Mouse (Mus musculus) bone marrow macrophage, adult 2 months (primary cell): ENCODE measurements around the gene Slc36a4. TPM values are rescaled to one million over a fixed set of nuclear protein-coding genes. Genes with fewer than 3 reads are reported as not detected.

Source experiments
- H3K27ac ChIP-seq: 2 replicates; pipeline ENCODE4 v1.5.1; 2012; ENCODE audit warnings: low read depth, low read length; ENCODE audit not compliant: insufficient read depth
- H3K4me1 ChIP-seq: 2 replicates; pipeline ENCODE4 v1.6.1; 2012; ENCODE audit warnings: low read length; ENCODE audit not compliant: control insufficient read depth, insufficient read depth
- H3K4me3 ChIP-seq: 2 replicates; pipeline ENCODE4 v1.5.1; 2012; ENCODE audit warnings: mild to moderate bottlenecking, low read length, moderate library complexity; ENCODE audit not compliant: insufficient read depth
- CTCF ChIP-seq: IDR thresholded peaks from 2 replicates; pipeline ENCODE4 v1.5.1; 2012; ENCODE audit warnings: low read depth, mild to moderate bottlenecking, low read length, moderate library complexity
- POLR2A ChIP-seq: IDR thresholded peaks from 2 replicates; pipeline ENCODE4 v1.6.1; 2012; ENCODE audit warnings: mild to moderate bottlenecking, low read depth, low read length, borderline replicate concordance
- polyA plus RNA-seq: library from polyadenylated mRNA; stranded (reverse); fragments of >200 nt; gene quantifications from 2 replicates; pipeline ENCODE4 v1.2.4, GENCODE M21; 2012; ENCODE audit not compliant: missing spikeins, insufficient read depth, insufficient read length

The Slc36a4 gene
- polyA plus RNA-seq, 1 experiment: 19.0 TPM

DNA sequence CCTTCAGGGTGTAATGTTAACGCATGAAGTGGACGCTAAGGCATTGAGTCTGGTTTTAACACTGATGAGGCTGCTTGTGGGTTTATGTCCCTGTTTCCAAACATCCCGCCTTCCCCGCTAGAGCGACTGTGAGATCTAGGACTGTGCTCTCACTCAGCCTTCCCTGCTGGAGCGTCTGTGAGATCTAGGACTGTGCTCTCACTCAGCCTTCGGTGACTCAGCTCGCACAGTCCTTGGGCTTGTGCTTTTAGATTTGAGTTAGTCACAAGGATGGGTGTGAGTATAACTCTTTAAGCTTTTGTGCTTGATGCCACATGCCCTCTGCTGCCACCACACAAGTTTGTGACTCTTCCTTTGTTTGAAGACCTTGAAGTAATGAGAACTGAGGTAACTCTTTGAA is 17.6 kb downstream of the Slc36a4 start:
- Histone ChIP-seq H3K4me3 (no peak overlapping the region), H3K4me1 (no peaks in the 10 kb centered on the region), H3K27ac (no peak overlapping the region)
- TF ChIP-seq CTCF: no peak
- TF ChIP-seq POLR2A: no peak

DNA sequence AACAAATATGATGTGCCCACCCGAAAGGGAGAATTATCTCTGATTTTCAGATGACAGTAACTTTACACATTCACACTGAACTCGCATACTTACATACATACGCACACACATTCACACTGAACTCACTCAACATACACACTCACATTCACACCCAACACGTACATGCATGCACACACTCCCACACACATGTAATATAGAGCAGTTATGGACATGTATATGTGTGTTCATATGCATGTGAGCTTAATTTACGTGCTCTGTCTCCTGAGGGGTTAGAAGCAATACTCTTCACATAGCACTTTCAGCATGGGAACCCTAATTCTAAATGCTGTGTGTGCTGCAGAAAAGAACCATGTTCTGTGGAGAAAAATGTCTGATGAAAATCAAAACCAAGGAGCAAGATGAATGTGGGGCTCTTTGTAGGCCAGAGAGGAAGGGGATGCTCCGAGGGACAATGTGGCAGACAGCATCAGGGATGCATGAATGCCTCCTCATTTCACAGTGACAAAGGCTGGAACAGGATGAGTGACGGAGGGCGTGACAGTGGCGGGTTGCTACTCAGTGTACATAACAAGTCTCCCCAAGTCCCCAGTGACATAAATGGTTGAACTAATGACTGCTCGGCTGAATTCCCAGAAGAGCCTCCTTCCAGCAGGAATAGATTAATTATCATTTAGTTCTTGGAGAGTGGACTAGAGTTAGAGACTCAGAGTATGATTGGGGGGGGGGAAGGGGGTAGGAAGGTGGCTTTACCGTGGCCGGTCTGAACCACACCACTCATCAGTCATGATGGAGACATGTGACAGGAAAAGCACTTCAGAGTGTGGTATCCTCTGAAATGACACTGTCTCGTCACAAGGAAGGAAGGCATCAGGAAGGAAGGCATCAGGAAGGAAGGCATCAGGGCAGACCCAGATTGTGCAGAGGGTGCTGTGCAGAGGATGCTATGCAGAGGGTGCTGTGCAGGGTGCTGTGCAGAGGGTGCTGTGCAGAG is 22.5 kb downstream of the Slc36a4 start:
- Histone ChIP-seq H3K4me3 (no peak overlapping the region), H3K4me1 (no peaks in the 10 kb centered on the region), H3K27ac (no peak overlapping the region)
- TF ChIP-seq POLR2A (no peak), CTCF (no peak)

DNA sequence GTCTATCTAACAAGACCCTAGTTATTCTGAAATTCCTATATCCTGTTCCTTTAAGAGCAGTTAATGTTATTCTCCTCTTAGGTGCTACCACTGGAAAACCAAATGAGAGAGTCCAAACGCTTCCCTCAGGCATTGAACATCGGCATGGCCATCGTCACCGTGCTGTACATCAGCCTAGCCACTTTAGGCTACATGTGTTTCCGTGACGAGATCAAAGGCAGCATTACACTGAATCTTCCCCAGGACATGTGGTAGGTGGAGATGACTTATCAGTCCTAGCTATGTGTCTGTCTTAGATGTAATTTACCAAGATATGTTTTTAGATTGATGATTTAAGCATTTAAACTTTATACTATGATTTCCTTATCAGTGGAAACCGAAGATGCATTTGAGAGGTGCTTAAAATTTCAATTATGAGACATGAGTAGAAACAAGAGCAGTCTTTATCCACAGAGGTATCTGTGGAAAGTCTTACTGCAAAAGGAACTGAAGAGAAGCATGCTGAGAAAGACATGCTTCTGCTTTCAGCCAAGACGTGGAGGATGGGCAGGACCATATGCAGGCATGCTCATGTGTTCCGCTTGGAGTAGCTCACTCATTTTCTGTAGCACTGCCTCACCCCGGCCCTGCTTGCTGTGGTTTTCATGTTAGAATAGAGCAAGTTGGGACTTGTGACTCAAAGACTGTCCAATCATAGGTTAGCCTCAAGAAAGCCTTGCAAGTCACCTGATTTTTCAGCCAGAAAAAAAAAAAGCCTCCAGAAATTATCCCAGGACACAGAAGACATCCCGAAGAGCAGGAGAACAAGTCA is 24.7 kb downstream of the Slc36a4 start:
- Histone ChIP-seq H3K27ac (no peak overlapping the region), H3K4me3 (no peak overlapping the region), H3K4me1 (no peaks in the 10 kb centered on the region)
- TF ChIP-seq CTCF (no peak), POLR2A (no peak)

DNA sequence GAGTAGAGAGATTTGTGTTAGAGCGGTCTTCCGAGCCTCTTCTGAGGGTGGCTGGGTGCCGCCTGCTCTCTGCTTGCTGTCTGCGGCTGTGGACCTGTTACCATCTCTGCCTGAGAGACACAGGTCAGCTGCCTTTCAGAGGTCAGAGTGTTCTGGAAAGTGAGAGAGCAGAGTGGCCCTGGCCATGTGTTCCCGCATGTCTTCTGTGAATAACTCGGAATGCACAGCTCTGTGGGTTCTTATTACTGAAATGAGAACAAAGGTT is 25.3 kb downstream of the Slc36a4 start:
- no peaks in the 10 kb centered on the region for H3K4me1 ChIP-seq
- no peak for TF ChIP-seq POLR2A
- TF ChIP-seq CTCF: no peak

DNA sequence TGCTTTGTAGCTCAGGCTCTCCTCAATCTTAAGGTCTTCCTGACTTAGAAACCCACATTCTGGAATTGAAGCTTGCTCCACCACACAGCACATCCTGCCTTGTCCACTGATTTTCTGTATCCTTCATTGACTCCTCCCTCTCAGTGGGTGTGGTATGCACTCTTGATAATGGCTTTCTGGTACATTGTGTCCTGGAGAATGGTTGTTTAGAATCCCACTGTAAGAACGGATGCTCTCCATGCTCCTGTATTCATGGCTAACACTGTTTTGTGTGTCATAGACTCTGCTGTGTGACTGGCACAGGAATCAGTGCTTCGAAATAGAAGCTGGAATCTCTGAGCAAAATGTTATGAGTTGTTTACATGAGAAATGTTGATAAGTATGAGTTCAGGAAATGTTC is 28.0 kb downstream of the Slc36a4 start:
- Histone ChIP-seq H3K4me1 (no peaks in the 10 kb centered on the region), H3K4me3 (no peak overlapping the region), H3K27ac (no peak overlapping the region)
- TF ChIP-seq CTCF (no peak), POLR2A (no peak)

More for the DNA sequence above, 25.3 kb downstream of the Slc36a4 start:
- no peak overlapping the region for H3K27ac ChIP-seq
- H3K4me3 ChIP-seq: no peak overlapping the region

DNA sequence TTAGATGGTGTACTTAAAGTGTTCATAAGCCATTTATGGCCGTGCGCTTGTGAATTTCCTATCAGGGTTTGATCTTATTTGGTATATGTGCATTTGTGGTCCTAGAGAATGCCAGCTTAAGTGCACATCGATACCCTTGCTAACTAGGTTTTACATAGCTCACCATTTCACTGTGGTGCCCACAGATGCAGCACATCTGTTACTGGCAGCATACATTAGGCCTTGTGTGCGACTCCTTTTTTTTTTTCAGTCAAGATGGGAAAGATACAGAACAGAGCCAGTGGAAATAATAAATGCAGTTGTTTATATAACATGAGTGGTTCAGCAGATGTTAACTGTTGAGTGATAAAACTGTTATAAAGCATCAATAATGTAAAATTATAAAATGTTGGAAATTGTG is 31.9 kb downstream of the Slc36a4 start:
- Histone ChIP-seq H3K27ac (no peak overlapping the region), H3K4me3 (no peak overlapping the region), H3K4me1 (no peaks in the 10 kb centered on the region)
- TF ChIP-seq CTCF (no peak), POLR2A (no peak)

DNA sequence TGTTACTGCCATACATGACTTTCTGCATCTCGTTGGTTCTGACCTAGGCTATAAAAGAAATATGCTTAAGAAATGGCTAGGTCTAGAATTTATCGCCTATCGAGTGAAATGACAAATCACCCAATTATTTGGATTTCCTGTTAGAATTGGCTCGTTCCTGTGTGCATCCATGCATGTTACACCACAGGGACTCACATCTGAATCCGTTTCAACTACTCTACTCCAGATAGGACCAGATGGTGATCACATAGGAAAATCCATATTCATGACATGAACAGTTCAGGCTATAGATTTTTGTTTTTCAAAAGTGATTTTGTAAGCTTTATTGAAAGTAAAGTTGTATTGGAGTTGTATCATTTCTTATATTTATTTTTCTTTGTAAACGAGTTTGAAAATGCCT is 32.4 kb downstream of the Slc36a4 start:
- Histone ChIP-seq H3K4me1 (no peaks in the 10 kb centered on the region), H3K4me3 (no peak overlapping the region), H3K27ac (no peak overlapping the region)
- TF ChIP-seq POLR2A: no peak
- TF ChIP-seq CTCF: no peak

DNA sequence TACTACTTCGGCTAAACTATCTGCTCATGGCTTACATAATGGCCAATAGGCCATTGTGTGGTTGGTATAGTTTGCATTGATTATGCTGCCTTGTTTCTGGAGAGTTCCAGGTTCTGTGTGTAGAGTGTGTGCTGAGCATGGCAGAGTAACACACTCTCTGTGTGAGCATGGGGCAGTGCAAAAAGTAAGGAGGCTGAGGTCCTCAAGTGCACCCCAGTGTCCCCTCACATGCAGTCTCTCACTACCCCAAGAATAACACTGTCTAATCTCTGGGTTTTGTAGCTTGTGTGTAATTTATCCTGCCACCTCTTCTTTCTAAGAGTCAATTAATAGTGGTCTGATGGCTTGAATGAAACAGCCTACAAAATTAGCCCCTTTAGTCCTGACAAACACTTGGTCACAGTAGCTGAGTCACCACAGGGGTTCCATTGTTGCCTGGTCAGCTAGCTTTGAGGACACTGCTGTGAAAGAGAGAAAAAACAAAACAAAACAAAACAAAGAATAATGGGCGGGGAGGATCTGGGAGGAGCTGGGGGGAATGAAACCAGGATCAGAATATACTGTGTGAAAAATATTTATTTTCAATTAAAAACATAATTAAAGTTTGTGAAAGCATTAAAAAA is 36.6 kb downstream of the Slc36a4 start:
- no peaks in the 10 kb centered on the region for H3K4me1 ChIP-seq
- no peak overlapping the region for H3K27ac ChIP-seq
- TF ChIP-seq POLR2A (no peak), CTCF (no peak)
- no peak overlapping the region for H3K4me3 ChIP-seq

DNA sequence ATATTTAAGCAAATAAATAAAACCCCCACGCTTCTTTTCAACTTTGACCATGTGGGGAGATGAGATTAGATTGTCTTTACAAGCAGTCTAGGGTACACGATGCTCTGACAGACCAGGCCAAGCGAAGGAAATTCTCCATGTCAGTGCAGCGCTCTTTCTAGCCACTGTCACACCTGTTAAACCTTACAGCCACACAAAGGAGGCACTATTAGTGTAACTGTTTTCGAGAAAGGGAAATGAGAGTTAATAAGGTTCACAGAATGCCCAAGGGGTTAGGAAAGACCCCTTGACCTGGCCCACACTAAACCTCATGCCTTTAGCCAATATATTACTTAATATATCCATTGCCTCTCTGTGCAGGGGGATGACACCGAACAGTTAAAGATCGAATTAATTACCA is 37.1 kb downstream of the Slc36a4 start:
- H3K4me3 ChIP-seq: no peak overlapping the region

DNA sequence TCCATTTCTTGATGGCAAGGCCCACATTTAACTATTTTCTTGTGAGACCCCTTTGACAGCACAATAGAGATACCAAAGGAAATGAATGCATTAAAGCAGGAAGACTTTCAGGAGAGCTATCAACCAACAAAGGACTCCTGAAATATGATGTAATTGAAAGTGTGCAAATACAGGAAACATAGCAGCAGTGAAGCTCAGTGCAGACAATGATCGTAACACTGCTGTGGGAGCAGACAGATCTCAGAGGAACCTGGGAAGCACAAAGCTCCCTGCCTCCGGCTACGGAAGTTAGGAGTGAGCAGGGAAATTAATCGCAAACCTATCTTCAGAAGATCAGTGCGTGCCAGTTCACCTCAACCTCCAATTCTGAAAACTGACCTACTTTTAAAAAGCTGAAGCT is 38.8 kb downstream of the Slc36a4 start:
- Histone ChIP-seq H3K4me3 (no peak overlapping the region), H3K27ac (no peak overlapping the region), H3K4me1 (no peaks in the 10 kb centered on the region)
- no peak for TF ChIP-seq CTCF
- no peak for TF ChIP-seq POLR2A

More for the DNA sequence above, 37.1 kb downstream of the Slc36a4 start:
- H3K27ac ChIP-seq: no peak overlapping the region
- H3K4me1 ChIP-seq: no peaks in the 10 kb centered on the region
- no peak for TF ChIP-seq POLR2A
- TF ChIP-seq CTCF: no peak
